Mouse (Mus musculus) cerebellum, adult 2 months (tissue): ENCODE measurements around the gene Usp47.

Experiments
- CTCF ChIP-seq: fragments of 200-500 bp; IDR thresholded peaks from 2 replicates; pipeline ENCODE4 v1.5.1; 2011; ENCODE audit warnings: low read depth, mild to moderate bottlenecking, control low read depth, low read length, moderate library complexity, borderline replicate concordance; ENCODE audit not compliant: insufficient read depth
- POLR2A ChIP-seq: fragments of 200-500 bp; IDR thresholded peaks from 2 replicates; pipeline ENCODE4 v1.6.1; 2011; ENCODE audit warnings: low read length, control low read depth, borderline replicate concordance; ENCODE audit not compliant: insufficient read depth

GRCm38 (mm10) chr7:112119248-112119647 is 95.9 kb downstream of the Usp47 start:
- no peak for TF ChIP-seq POLR2A
- no peak for TF ChIP-seq CTCF
